Mouse (Mus musculus) ES-E14 (cell line): ENCODE results near the gene Cux1. TPM values are rescaled to one million over a fixed set of nuclear protein-coding genes. Genes with fewer than 3 reads are reported as not detected.

Experiments used
- DNase-seq: peaks from one replicate; pipeline ENCODE4 v3.0.0-alpha.2; 2013; ENCODE audit warnings: low read depth, low spot score
- H3K27ac ChIP-seq: 2 replicates; pipeline ENCODE4 v1.5.1; 2012; ENCODE audit warnings: low read depth, mild to moderate bottlenecking, low read length, moderate library complexity, mixed read lengths; ENCODE audit not compliant: poor library complexity, insufficient read depth, severe bottlenecking
- H3K36me3 ChIP-seq: 2 replicates; pipeline ENCODE4 v1.6.1; 2012; ENCODE audit warnings: mild to moderate bottlenecking, low read length, moderate library complexity, mixed read lengths; ENCODE audit not compliant: control insufficient read depth, poor library complexity, insufficient read depth, severe bottlenecking
- H3K4me1 ChIP-seq, 2 experiments: fragments of 150-350 bp in 1 of 2; sonication (generic) in 1 of 2; 2 replicates each; pipeline ENCODE4 v1.6.1; 2012; ENCODE audit warnings: low read length in 2 of 2, mild to moderate bottlenecking in 1 of 2, mixed read lengths in 1 of 2; ENCODE audit not compliant: control insufficient read depth in 2 of 2, insufficient read depth in 2 of 2, poor library complexity in 1 of 2
- H3K4me3 ChIP-seq, 2 experiments: fragments of 150-350 bp in 1 of 2; sonication (generic) in 1 of 2; 2 replicates each; pipeline ENCODE4 v1.5.1; 2012; ENCODE audit warnings: low read length in 2 of 2, low read depth in 1 of 2, mild to moderate bottlenecking in 1 of 2, mixed read lengths in 1 of 2; ENCODE audit not compliant: insufficient read depth in 1 of 2, poor library complexity in 1 of 2, severe bottlenecking in 1 of 2
- H3K9ac ChIP-seq: 2 replicates; pipeline ENCODE4 v1.6.1; 2012; ENCODE audit warnings: low read depth, mild to moderate bottlenecking, low read length, mixed read lengths; ENCODE audit not compliant: poor library complexity, insufficient read depth, severe bottlenecking
- H3K9me3 ChIP-seq: fragments of 150-350 bp; sonication (generic); 2 replicates; pipeline ENCODE4 v1.6.1; 2012; ENCODE audit warnings: low read depth, mild to moderate bottlenecking, low read length; ENCODE audit not compliant: control insufficient read depth, insufficient read depth
- CHD2 ChIP-seq: IDR thresholded peaks from 2 replicates; pipeline ENCODE4 v1.6.1; 2014; ENCODE audit warnings: mild to moderate bottlenecking, low read depth, low read length, inconsistent platforms
- HCFC1 ChIP-seq: IDR thresholded peaks from 2 replicates; pipeline ENCODE4 v1.6.1; 2012; ENCODE audit warnings: low read length, inconsistent platforms, borderline replicate concordance; ENCODE audit not compliant: insufficient read depth
- MAFK ChIP-seq: IDR thresholded peaks from 2 replicates; pipeline ENCODE4 v1.6.1; 2014; ENCODE audit warnings: mild to moderate bottlenecking, low read depth, low read length, inconsistent platforms; ENCODE audit not compliant: insufficient read depth
- ZC3H11A ChIP-seq: IDR thresholded peaks from 2 replicates; pipeline ENCODE4 v1.6.1; 2012; ENCODE audit warnings: low read depth, mild to moderate bottlenecking, inconsistent platforms, low read length, borderline replicate concordance
- ZNF384 ChIP-seq: IDR thresholded peaks from 2 replicates; pipeline ENCODE4 v1.6.1; 2012; ENCODE audit warnings: low read depth, low read length, inconsistent platforms
- in situ Hi-C, 2 experiments: fragments of 600-800 bp; cut with MboI; formaldehyde crosslinking; loops; one replicate each; pipeline ENCODE4 v1.15.1; 2025; ENCODE audit warnings: low sequenced_read_pairs in 2 of 2, inconsistent platforms in 1 of 2; ENCODE audit not compliant: unreplicated experiment in 2 of 2
- total RNA-seq: library from RNA; depleted of rRNA; stranded (reverse); fragments of 300-350 nt; gene quantifications from 2 replicates; pipeline ENCODE4 v1.2.3, GENCODE M21; 2012

Cux1 gene
- total RNA-seq, 1 experiment = 23.6 TPM

GRCm38 (mm10) chr5:136292971-136293418 lies 274.3 kb downstream of the Cux1 start:
- Histone ChIP-seq H3K9me3 (no peaks in the 10 kb centered on the region), H3K36me3 (peaks cover 5% of the 10 kb centered on the region; the same call in 1 of the 2 replicates), H3K4me3 (no peak overlapping the region), H3K27ac (no peak overlapping the region), H3K4me1 (peaks cover 1 to 8% of the 10 kb centered on the region in 2 experiments; a peak in 1 of 4 replicates), H3K9ac (no peak overlapping the region)
- no peak for DNase-seq
- in situ Hi-C loops = loop anchor here in 1 of 2 experiments (25.0 kb wide), 1 partner anchor 369 kb away; no protein-coding TSS in a partner anchor
- TF ChIP-seq HCFC1 = no peak
- TF ChIP-seq ZNF384 = no peak
- TF ChIP-seq MAFK = no peak
- TF ChIP-seq ZC3H11A = no peak
- TF ChIP-seq CHD2 = no peak

GRCm38 (mm10) chr5:136292361-136292760 lies 274.9 kb downstream of the Cux1 start:
- Histone ChIP-seq H3K27ac (no peak overlapping the region), H3K9me3 (no peaks in the 10 kb centered on the region), H3K4me1 (peaks cover 1 to 8% of the 10 kb centered on the region in 2 experiments; a peak in 1 of 4 replicates), H3K36me3 (peaks cover 5% of the 10 kb centered on the region; the same call in 1 of the 2 replicates), H3K9ac (no peak overlapping the region), H3K4me3 (no peak overlapping the region)
- DNase-seq = no peak
- in situ Hi-C loops = loop anchor here in 1 of 2 experiments (25.0 kb wide), 1 partner anchor 370 kb away; no protein-coding TSS in a partner anchor
- TF ChIP-seq ZNF384 = no peak
- TF ChIP-seq CHD2 = no peak
- TF ChIP-seq HCFC1 = no peak
- TF ChIP-seq MAFK = no peak
- TF ChIP-seq ZC3H11A = no peak

GRCm38 (mm10) chr5:136291562-136291961 lies 275.7 kb downstream of the Cux1 start:
- no peak overlapping the region for H3K4me3 ChIP-seq
- H3K9ac ChIP-seq = no peak overlapping the region
- in situ Hi-C loops = loop anchor here in 1 of 2 experiments (25.0 kb wide), 1 partner anchor 371 kb away; no protein-coding TSS in a partner anchor
- peaks cover 1 to 8% of the 10 kb centered on the region in 2 experiments; a peak in 1 of 4 replicates for H3K4me1 ChIP-seq
- DNase-seq = no peak
- TF ChIP-seq ZC3H11A (no peak), MAFK (no peak), CHD2 (no peak), ZNF384 (no peak), HCFC1 (no peak)
- H3K27ac ChIP-seq = no peak overlapping the region
- H3K36me3 ChIP-seq = peaks cover 8% of the 10 kb centered on the region
- no peaks in the 10 kb centered on the region for H3K9me3 ChIP-seq

DNA sequence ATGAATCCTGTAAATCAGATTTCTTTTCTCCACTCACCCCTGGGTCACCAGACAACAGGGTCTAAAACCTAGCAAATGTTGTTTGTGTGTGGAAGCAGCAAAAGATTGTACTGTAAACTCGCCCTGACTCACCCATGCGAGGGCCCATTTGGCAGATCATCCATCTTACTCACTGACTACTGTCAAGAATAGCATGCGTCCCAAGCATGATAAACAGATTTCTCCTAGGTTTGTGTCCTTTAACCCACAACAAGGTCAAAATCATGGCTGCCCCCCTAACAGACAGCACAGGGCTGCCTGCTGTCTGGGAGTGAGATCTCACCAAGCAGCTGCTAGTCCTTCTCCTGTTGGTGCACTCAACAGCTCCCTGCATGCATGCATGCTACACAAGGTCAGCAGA lies 277.5 kb downstream of the Cux1 start:
- Histone ChIP-seq H3K36me3 (peaks cover 12% of the 10 kb centered on the region), H3K9me3 (no peaks in the 10 kb centered on the region), H3K9ac (no peak overlapping the region), H3K4me1 (peaks cover 1 to 2% of the 10 kb centered on the region in 2 experiments; a peak in 1 of 4 replicates), H3K27ac (no peak overlapping the region), H3K4me3 (no peak overlapping the region)
- TF ChIP-seq MAFK (no peak), ZC3H11A (no peak), ZNF384 (no peak), CHD2 (no peak), HCFC1 (no peak)
- in situ Hi-C loops = loop anchor here in 1 of 2 experiments (25.0 kb wide), 1 partner anchor 373 kb away; no protein-coding TSS in a partner anchor
- DNase-seq = no peak
